In the genomic region with DNA sequence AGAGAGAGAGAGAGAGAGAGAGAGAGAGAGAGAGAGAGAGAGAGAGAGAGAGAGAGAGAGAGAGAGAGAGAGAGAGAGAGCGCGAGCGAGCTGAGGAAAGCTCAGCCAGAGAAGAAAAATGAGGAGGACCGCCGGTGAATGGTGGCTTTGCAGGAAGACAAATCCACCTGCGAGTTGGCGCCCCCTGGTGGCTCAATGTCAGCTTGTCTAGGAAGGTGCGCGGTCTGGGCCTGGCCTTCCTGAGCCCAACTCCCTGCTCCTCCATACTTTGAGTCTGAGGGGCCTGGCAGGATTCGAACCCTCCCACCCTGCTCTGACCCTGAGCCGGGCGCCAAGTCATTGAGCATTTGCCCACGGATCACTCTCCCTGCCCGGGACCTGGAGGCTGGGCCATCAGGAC, we compare ENCODE assay signal across 8 mouse cellular contexts. TPM values are rescaled to one million over a fixed set of nuclear protein-coding genes. Genes with fewer than 3 reads are reported as not detected.
DNase-seq lines count a peak whose midpoint lies in the region; ATAC-seq and TF ChIP-seq lines count a peak whose summit lies in the region.

No protein-coding gene starts in this region.

- no peaks in the 10 kb centered on the region for H3K36me3 ChIP-seq in hindbrain, embryonic 10.5 days
- H3K36me3 ChIP-seq in lung, postnatal 0 days (ENCODE audit: insufficient read depth, low read length): no peaks in the 10 kb centered on the region

- TF ChIP-seq EP300 in lung, postnatal 0 days (IDR thresholded peaks at IDR 0.05): no peak

- peak; percentile 83 for TF ChIP-seq CTCF in lung, postnatal 0 days (IDR thresholded peaks at IDR 0.05)

- H3K9ac ChIP-seq in lung, postnatal 0 days (replicated peaks; ENCODE audit: low read depth): no peak overlapping the region

- H3K4me1 ChIP-seq in hindbrain, embryonic 10.5 days (replicated peaks): peaks cover 48% of the 10 kb centered on the region
- peaks cover 3% of the 10 kb centered on the region; the same call in 1 of the 2 replicates for H3K4me1 ChIP-seq in lung, postnatal 0 days (ENCODE audit: insufficient read depth, low read depth, low read length)

- DNase-seq in MEL-GATA-1-ER (ENCODE audit: extremely low read depth, low read depth): peak; percentile 60
- peak; percentile 91 for DNase-seq in cerebellum, adult 9-10 months
- peak; percentile 28 to 97 for DNase-seq in frontal cortex, adult 2 months (ENCODE audit: extremely low spot score in 1 of 2, low spot score in 1 of 2)
- DNase-seq in hindbrain, embryonic 10.5 days (ENCODE audit: low spot score): peak; percentile 92
- DNase-seq in layer of hippocampus, postnatal 10 days (ENCODE audit: low spot score in 2 of 2): peak; percentile 91 to 93
- DNase-seq in lung, postnatal 0 days (ENCODE audit: low spot score): peak; percentile 83
- DNase-seq in retina, adult 2 months (ENCODE audit: low read depth, low spot score): peak; percentile 54
- peak; percentile 79 for DNase-seq in thymus, postnatal 25 days

- no peak overlapping the region for H3K27ac ChIP-seq in hindbrain, embryonic 10.5 days
- H3K27ac ChIP-seq in lung, postnatal 0 days (ENCODE audit: low read length): no peak overlapping the region

- H3K4me3 ChIP-seq in hindbrain, embryonic 10.5 days: peak overlapping the region; percentile 57
- peak overlapping the region; percentile 28 for H3K4me3 ChIP-seq in lung, postnatal 0 days (ENCODE audit: low read depth, low read length)

- peaks cover 94% of the 10 kb centered on the region for H3K27me3 ChIP-seq in hindbrain, embryonic 10.5 days (ENCODE audit: insufficient read depth, poor library complexity, severe bottlenecking)
- H3K27me3 ChIP-seq in lung, postnatal 0 days (replicated peaks; ENCODE audit: insufficient read depth, low read length): peaks cover 54% of the 10 kb centered on the region

- peak; percentile 54 for ATAC-seq in lung, postnatal 0 days

- peak overlapping the region; percentile 48 for H3K4me2 ChIP-seq in lung, postnatal 0 days (replicated peaks; ENCODE audit: low read depth, low read length)

- H3K9me3 ChIP-seq in hindbrain, embryonic 10.5 days: no peaks in the 10 kb centered on the region
- H3K9me3 ChIP-seq in lung, postnatal 0 days (ENCODE audit: low read length): no peaks in the 10 kb centered on the region

- 8% methylated on average over 14 of the region's 14 CpGs for WGBS in hindbrain, embryonic 10.5 days
- 4% methylated on average over 12 of the region's 14 CpGs for WGBS in lung, postnatal 0 days

RNA-seq across cellular contexts. Expression of a gene that starts 9.2 kb away (rescaled TPM):
- polyA plus RNA-seq in frontal cortex, adult 2 months (2012; rRNA removed): 0.23 and 0.40 TPM in 2 replicates
- polyA plus RNA-seq in hindbrain, embryonic 10.5 days (2016; fragmentation: Nextera tagmentation; extraction: Ambion mirVana): 12.1 and 34.0 TPM in 2 replicates
- under 1 TPM; 0.50 to 0.67 TPM for total RNA-seq in layer of hippocampus, postnatal 10 days (2021)
- not detected in 2 replicates for polyA plus RNA-seq in lung, postnatal 0 days (2015; fragmentation: Nextera tagmentation; extraction: Ambion mirVana)

RNA-seq across cellular contexts. Expression of a gene that starts 31.9 kb away (rescaled TPM):
- 6.9 and 7.1 TPM in 2 replicates for polyA plus RNA-seq in frontal cortex, adult 2 months (2012; rRNA removed)
- 6.2 and 7.9 TPM in 2 replicates for polyA plus RNA-seq in hindbrain, embryonic 10.5 days (2016; fragmentation: Nextera tagmentation; extraction: Ambion mirVana)
- 1 to 10 TPM; 6.1 to 7.1 TPM for total RNA-seq in layer of hippocampus, postnatal 10 days (2021)
- 1.7 and 1.8 TPM in 2 replicates for polyA plus RNA-seq in lung, postnatal 0 days (2015; fragmentation: Nextera tagmentation; extraction: Ambion mirVana)

RNA-seq across cellular contexts. Expression of a gene that starts 35.6 kb away (rescaled TPM):
- 0.40 TPM in 1 of 2 replicates, not detected in the other for polyA plus RNA-seq in frontal cortex, adult 2 months (2012; rRNA removed)
- polyA plus RNA-seq in hindbrain, embryonic 10.5 days (2016; fragmentation: Nextera tagmentation; extraction: Ambion mirVana): not detected in 2 replicates
- total RNA-seq in layer of hippocampus, postnatal 10 days (2021): not detected
- polyA plus RNA-seq in lung, postnatal 0 days (2015; fragmentation: Nextera tagmentation; extraction: Ambion mirVana): not detected in 2 replicates
